Mouse (Mus musculus) heart, embryonic 15.5 days (tissue): ENCODE measurements around the gene Arap1. TPM values are rescaled to one million over a fixed set of nuclear protein-coding genes. Genes with fewer than 3 reads are reported as not detected.
A peak's percentile ranks its signal among the peaks of the same experiment; 100 is the strongest.

Experiments
- ATAC-seq: fragments of 200-750 bp; cut with Nextera tagmentation; replicated peaks from 2 replicates; pipeline ENCODE4 v1.8.0; 2017; ENCODE audit warnings: low read depth, moderate TSS enrichment; ENCODE audit not compliant: insufficient number of reproducible peaks, insufficient read depth, low FRiP score
- H3K27ac ChIP-seq: fragments of 300-500 bp; sonication (generic); 2 replicates; pipeline ENCODE4 v1.5.1; 2015; ENCODE audit warnings: mild to moderate bottlenecking, inconsistent platforms
- H3K27me3 ChIP-seq: fragments of 300-500 bp; sonication (generic); 2 replicates; pipeline ENCODE4 v1.6.1; 2015; ENCODE audit warnings: inconsistent platforms
- H3K36me3 ChIP-seq: fragments of 300-500 bp; sonication (generic); 2 replicates; pipeline ENCODE4 v1.6.1; 2015; ENCODE audit warnings: mild to moderate bottlenecking, inconsistent platforms
- H3K4me1 ChIP-seq: fragments of 300-500 bp; sonication (generic); replicated peaks from 2 replicates; pipeline ENCODE4 v1.6.1; 2015; ENCODE audit warnings: inconsistent platforms
- H3K4me2 ChIP-seq: fragments of 300-500 bp; sonication (generic); 2 replicates; pipeline ENCODE4 v1.6.1; 2015; ENCODE audit warnings: inconsistent platforms, mild to moderate bottlenecking, moderate library complexity
- H3K4me3 ChIP-seq: fragments of 300-500 bp; sonication (generic); 2 replicates; pipeline ENCODE4 v1.5.1; 2015; ENCODE audit warnings: mild to moderate bottlenecking, inconsistent platforms
- H3K9ac ChIP-seq: fragments of 300-500 bp; sonication (generic); 2 replicates; pipeline ENCODE4 v1.6.1; 2015; ENCODE audit warnings: mild to moderate bottlenecking, inconsistent platforms
- H3K9me3 ChIP-seq: fragments of 300-500 bp; sonication (generic); replicated peaks from 2 replicates; pipeline ENCODE4 v1.6.1; 2016; ENCODE audit warnings: inconsistent platforms
- WGBS: fragments of 180-500 bp; shearing (Covaris S2); methylation state at CpG from one replicate; pipeline ENCODE4 v1.1.7; 2015; ENCODE audit warnings: mixed read lengths; 5-methylcytosine and 5-hydroxymethylcytosine counted together
- polyA plus RNA-seq: library from polyadenylated mRNA; unstranded; fragments of >200 nt; fragmentation: Nextera tagmentation; extraction: Ambion mirVana; gene quantifications from 2 replicates; pipeline ENCODE4 v1.2.1, GENCODE M21; 2015

Arap1 gene
- polyA plus RNA-seq, 1 experiment from 2014 or later, result 23.5 TPM

DNA sequence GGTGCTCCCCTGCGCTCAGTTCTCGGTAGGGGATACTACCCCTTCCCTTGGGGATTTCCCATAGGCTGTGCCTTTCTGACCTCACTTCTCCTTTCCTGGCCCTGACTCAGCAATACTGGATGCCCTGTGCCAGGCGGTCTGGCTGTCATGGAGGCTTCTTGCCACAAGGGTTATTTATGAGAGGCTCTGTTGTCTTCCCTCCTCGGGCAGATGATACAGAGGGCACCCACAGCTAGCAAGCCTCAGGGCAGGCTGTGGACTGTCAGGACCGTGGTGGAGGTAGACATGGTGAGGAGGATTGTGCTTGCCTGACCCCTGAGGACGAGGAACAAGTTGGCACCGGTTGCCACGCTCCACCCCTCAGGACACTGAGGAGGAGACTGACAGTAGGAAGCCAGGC is 34.5 kb downstream of the Arap1 start:
- ATAC-seq, result no peak
- H3K27ac ChIP-seq, result no peak overlapping the region
- H3K4me1 ChIP-seq, result peaks cover 46% of the 10 kb centered on the region
- no peak overlapping the region for H3K4me3 ChIP-seq
- WGBS, result 76% methylated on average over 8 of the region's 8 CpGs
- no peaks in the 10 kb centered on the region for H3K27me3 ChIP-seq
- H3K36me3 ChIP-seq, result peaks cover 4% of the 10 kb centered on the region; the same call in 1 of the 2 replicates
- H3K9me3 ChIP-seq, result no peaks in the 10 kb centered on the region
- no peak overlapping the region for H3K4me2 ChIP-seq
- H3K9ac ChIP-seq, result no peak overlapping the region

DNA sequence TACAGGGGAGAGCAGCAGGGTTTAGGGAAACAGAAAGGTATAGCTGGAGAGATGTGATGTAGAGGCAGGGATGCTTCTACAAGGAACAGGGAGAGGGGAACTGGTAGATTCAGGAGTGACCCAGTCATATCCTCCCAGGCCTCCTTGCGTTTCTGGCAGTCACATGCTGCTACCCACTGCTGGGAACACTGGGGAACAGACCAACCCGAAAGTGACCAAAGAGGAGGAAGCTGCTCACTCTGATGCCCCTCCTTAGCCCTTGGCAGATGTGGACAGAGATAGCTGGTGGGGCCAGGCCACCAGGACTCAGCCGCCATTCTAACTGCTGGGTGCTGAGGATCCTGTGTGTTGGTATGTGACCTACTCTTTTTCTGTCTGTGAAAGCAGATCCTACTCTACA is 35.9 kb downstream of the Arap1 start:
- peaks cover 12% of the 10 kb centered on the region; the same call in 1 of the 2 replicates for H3K36me3 ChIP-seq
- H3K9ac ChIP-seq, result no peak overlapping the region
- no peaks in the 10 kb centered on the region for H3K27me3 ChIP-seq
- 70% methylated on average over 3 of the region's 3 CpGs for WGBS
- no peaks in the 10 kb centered on the region for H3K9me3 ChIP-seq
- H3K27ac ChIP-seq, result peak overlapping the region; percentile 53; the same call in 1 of the 2 replicates
- H3K4me1 ChIP-seq, result peaks cover 35% of the 10 kb centered on the region
- H3K4me3 ChIP-seq, result no peak overlapping the region
- ATAC-seq, result no peak
- no peak overlapping the region for H3K4me2 ChIP-seq

DNA sequence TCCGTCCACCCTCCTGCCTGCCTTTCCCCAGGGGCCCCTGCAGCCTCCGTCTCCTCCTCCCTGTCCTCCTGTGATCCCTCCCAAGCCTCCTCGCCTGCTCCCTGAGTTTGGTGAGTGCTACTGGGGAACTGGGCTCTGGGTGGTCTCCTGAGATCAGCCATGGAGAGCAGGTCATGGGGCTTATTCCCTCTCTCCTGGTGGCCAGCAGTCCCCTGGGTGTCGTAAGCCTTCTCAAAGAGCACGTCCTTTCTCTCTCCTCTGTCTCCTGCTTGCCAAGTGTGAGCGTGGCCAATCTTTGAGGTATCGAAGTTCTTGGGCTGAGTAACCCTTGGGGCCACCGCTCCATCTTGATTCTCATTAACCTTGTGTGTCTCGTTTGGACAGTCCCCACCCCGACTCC is 37.1 kb downstream of the Arap1 start:
- no peak overlapping the region for H3K9ac ChIP-seq
- H3K27me3 ChIP-seq, result no peaks in the 10 kb centered on the region
- WGBS, result 63% methylated on average over 10 of the region's 10 CpGs
- no peaks in the 10 kb centered on the region for H3K9me3 ChIP-seq
- no peak overlapping the region for H3K4me2 ChIP-seq
- H3K4me1 ChIP-seq, result peaks cover 32% of the 10 kb centered on the region
- H3K36me3 ChIP-seq, result peaks cover 13% of the 10 kb centered on the region; the same call in 1 of the 2 replicates
- no peak for ATAC-seq
- peak overlapping the region; percentile 44; the same call in 1 of the 2 replicates for H3K27ac ChIP-seq
- H3K4me3 ChIP-seq, result no peak overlapping the region

DNA sequence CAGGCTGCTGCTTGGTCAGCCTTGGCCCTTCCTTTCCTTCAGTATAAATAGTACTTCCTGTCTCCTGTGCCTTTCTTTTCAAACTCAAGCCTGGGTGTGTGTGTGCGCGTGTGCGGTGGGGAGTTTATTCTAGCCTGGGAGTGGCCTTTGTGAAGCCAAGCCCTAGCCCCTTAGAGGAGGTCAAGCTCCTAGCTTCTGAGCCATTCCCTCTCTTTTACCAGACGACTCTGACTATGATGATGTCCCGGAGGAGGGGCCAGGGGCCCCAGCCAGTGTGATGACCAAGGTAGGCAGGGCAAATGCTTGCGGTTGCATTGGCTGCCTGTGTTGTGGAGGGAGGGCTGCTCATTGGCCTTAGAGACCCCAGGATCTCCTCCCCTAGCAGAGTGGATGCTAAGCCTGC is 37.5 kb downstream of the Arap1 start:
- Histone ChIP-seq H3K4me2 (peak overlapping the region; percentile 8; the same call in 1 of the 2 replicates), H3K27me3 (no peaks in the 10 kb centered on the region), H3K4me3 (no peak overlapping the region), H3K9ac (no peak overlapping the region), H3K4me1 (peaks cover 35% of the 10 kb centered on the region), H3K36me3 (peaks cover 16% of the 10 kb centered on the region; the same call in 1 of the 2 replicates), H3K9me3 (no peaks in the 10 kb centered on the region), H3K27ac (peak overlapping the region; percentile 44)
- no peak; the same call in 1 of the 2 replicates for ATAC-seq
- 33% methylated on average over 6 of the region's 6 CpGs for WGBS

DNA sequence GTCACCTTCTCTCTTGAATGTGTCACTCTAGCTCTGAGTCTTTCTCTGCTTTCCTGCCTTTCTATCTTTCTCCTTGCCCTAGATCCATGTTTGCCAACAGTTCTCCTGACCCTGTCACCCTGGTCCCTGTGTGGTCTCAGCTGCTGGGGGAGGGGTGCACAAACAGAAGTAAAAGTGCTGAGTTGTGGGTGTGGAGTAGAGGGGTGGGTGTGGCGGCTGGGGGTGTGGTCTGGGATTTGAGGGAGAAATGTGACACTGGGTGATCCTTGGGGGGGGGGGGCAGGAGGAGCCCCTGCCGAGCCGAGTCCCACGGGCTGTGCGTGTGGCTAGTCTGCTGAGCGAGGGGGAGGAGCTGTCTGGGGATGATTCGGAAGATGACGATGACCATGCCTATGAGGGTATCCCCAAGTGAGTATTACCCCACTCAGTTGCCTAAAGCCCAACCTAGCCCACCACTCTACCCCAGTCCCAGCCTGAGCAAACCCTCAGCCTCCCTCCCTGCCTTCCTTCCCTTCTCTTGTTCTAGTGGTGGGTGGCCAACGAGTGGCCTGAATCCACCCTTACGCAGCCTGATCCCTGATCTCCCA is 38.1 kb downstream of the Arap1 start:
- WGBS, result 55% methylated on average over 10 of the region's 10 CpGs
- no peaks in the 10 kb centered on the region for H3K27me3 ChIP-seq
- H3K4me2 ChIP-seq, result peak overlapping the region; percentile 8; the same call in 1 of the 2 replicates
- ATAC-seq, result no peak
- peak overlapping the region; percentile 44; the same call in 1 of the 2 replicates for H3K27ac ChIP-seq
- H3K9me3 ChIP-seq, result no peaks in the 10 kb centered on the region
- H3K9ac ChIP-seq, result no peak overlapping the region
- peaks cover 16% of the 10 kb centered on the region; the same call in 1 of the 2 replicates for H3K36me3 ChIP-seq
- peaks cover 41% of the 10 kb centered on the region for H3K4me1 ChIP-seq
- H3K4me3 ChIP-seq, result no peak overlapping the region

DNA sequence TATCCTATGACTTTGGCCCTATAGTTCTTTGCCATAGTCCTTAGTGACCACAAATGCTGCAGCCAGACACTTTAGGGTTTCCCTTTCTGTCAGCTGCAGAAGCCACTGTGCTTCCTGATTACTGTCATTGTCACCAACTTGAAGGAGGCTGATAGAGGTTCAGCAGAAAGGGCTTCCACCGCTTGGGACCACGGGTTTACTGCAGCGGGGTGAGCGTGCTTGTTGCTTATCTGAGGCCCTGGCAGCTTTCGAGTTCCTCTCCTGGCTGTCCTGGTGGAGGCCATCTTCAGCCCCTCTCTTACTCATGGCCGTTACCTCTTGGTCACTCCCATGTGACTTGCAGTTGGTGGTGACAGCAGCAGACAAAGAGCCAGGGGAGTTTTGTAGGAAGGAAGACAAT is 41.4 kb downstream of the Arap1 start:
- no peaks in the 10 kb centered on the region for H3K9me3 ChIP-seq
- H3K4me2 ChIP-seq, result no peak overlapping the region
- ATAC-seq, result no peak
- no peaks in the 10 kb centered on the region for H3K27me3 ChIP-seq
- H3K9ac ChIP-seq, result no peak overlapping the region
- H3K27ac ChIP-seq, result no peak overlapping the region
- 38% methylated on average over 6 of the region's 6 CpGs for WGBS
- no peak overlapping the region for H3K4me3 ChIP-seq
- H3K4me1 ChIP-seq, result peaks cover 70% of the 10 kb centered on the region
- peaks cover 18% of the 10 kb centered on the region; the same call in 1 of the 2 replicates for H3K36me3 ChIP-seq

DNA sequence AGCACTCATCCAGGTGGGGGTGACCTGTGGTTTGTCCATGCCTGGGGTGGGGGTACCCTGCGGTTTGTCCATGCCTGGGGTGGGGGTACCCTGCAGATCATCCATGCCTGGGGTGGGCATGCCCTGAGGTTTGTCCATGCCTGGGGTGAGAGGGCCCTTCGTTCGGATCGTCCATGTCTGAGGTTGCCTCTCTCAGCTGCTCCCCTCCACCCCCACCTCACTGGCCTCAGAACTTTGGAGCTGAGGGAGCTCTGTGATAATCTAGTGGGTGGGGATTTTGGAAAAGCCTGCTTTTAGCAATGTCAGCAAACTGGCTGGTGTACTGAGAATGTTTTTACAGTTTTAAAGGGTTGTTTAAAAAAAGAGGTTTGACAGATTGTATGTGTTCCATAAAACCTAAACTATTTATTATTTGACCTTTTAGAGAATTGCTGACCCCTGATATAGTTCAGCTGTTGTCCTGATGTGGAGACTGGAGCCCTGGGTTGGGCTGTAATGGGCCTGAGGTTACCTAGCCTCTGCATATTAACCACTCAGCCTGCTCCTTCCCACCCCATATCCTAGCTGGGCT is 44.1 kb downstream of the Arap1 start:
- Histone ChIP-seq H3K4me3 (no peak overlapping the region), H3K27ac (peak overlapping the region; percentile 90), H3K27me3 (no peaks in the 10 kb centered on the region), H3K9ac (no peak overlapping the region), H3K4me1 (peaks cover 59% of the 10 kb centered on the region), H3K4me2 (no peak overlapping the region), H3K36me3 (peaks cover 19% of the 10 kb centered on the region; the same call in 1 of the 2 replicates), H3K9me3 (no peaks in the 10 kb centered on the region)
- ATAC-seq, result no peak
- WGBS, result 41% methylated on average over 4 of the region's 4 CpGs

DNA sequence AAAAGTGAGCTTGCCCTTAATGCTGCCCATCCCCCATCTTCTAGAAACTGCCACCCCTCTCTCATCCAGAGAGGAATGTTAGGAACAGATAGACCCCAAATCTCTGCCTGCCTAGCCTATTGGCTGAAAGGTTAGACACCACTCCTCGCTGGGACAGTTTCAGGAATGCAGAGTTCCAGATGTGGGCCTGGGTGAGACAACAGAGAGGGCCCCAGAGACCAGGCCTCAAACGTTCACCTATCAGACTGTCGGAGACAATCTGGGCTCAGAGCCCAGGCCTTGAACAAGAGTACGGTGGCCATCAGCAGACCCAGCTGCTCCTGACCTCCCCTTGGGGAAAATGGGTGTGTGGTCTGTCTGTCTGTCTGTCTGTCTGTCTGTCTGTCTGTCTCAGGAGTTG is 45.1 kb downstream of the Arap1 start:
- Histone ChIP-seq H3K4me2 (peak overlapping the region; percentile 57; the same call in 1 of the 2 replicates), H3K27ac (peak overlapping the region; percentile 90), H3K27me3 (no peaks in the 10 kb centered on the region), H3K9ac (no peak overlapping the region), H3K4me1 (peaks cover 59% of the 10 kb centered on the region), H3K4me3 (no peak overlapping the region), H3K9me3 (no peaks in the 10 kb centered on the region), H3K36me3 (peaks cover 21% of the 10 kb centered on the region)
- WGBS, result 18% methylated on average over 4 of the region's 4 CpGs
- no peak for ATAC-seq

DNA sequence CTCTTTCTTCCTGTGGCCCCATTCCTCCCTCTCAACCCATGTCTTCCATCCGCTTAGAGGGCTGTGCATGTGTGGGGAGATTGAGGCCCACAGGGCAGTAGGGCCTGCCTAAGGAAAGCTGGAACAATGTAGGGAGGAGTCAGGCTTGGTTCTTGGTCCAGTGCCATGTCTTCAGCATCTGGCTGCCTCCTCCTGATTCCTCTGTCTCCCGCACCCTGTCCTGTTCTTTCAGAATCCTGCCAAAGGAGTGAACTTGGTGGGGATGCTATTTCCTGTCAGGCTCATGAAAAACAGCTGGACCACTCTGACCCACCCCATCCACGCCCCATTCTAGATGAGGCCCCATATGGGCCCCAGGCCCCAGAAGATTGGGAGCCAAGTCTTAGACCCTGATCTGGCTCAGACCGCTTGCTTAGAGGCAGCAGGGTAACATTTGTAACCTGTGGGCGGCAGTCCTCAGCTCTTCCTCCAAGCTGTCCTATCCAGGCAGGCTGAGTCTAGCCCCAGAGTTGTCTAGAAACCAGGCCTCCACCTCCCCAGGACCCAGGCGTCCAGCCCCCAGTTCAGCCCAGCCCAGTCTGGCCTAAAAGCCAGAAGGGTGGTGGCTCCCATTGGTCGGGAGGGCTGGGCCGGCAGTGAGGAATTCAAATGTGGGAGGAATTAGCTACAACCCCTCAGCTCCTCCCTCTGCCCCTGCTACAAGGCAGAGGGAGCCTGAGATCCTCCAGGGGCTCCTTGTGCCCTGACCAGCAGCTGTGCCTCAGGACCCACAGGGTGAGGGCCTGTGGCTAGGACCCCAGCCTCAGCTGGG is 46.0 kb downstream of the Arap1 start:
- H3K9ac ChIP-seq, result peak overlapping the region; percentile 43; the same call in 1 of the 2 replicates
- peaks cover 59% of the 10 kb centered on the region for H3K4me1 ChIP-seq
- ATAC-seq, result peak; percentile 78
- H3K27me3 ChIP-seq, result no peaks in the 10 kb centered on the region
- 34% methylated on average over 8 of the region's 8 CpGs for WGBS
- peak overlapping the region; percentile 37 for H3K4me3 ChIP-seq
- H3K36me3 ChIP-seq, result peaks cover 28% of the 10 kb centered on the region
- no peaks in the 10 kb centered on the region for H3K9me3 ChIP-seq
- peak overlapping the region; percentile 90 for H3K27ac ChIP-seq
- H3K4me2 ChIP-seq, result peak overlapping the region; percentile 57

DNA sequence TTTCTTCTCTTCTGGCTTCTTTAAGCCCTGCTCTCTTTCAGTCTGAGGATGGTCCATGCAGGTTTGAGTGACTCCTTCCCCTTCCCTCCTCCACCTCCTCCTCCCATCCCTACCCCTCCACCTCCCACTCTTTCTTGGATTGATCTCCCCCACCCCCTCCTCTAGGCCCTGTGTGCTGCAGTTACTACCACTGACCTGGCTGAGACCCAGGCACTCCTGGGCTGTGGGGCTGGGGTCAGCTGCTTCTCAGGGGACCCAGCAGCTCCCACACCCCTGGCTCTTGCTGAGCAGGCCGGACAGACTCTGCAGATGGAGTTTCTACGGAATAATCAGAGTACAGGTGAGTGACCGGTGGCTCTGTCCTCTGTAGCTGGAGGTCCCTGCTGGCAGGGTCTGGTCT is 46.7 kb downstream of the Arap1 start:
- Histone ChIP-seq H3K27me3 (no peaks in the 10 kb centered on the region), H3K27ac (peak overlapping the region; percentile 90), H3K9me3 (no peaks in the 10 kb centered on the region), H3K9ac (peak overlapping the region; percentile 43; the same call in 1 of the 2 replicates), H3K4me1 (peaks cover 53% of the 10 kb centered on the region), H3K36me3 (peaks cover 34% of the 10 kb centered on the region), H3K4me2 (peak overlapping the region; percentile 57), H3K4me3 (peak overlapping the region; percentile 37)
- ATAC-seq, result no peak
- 65% methylated on average over 3 of the region's 3 CpGs for WGBS

DNA sequence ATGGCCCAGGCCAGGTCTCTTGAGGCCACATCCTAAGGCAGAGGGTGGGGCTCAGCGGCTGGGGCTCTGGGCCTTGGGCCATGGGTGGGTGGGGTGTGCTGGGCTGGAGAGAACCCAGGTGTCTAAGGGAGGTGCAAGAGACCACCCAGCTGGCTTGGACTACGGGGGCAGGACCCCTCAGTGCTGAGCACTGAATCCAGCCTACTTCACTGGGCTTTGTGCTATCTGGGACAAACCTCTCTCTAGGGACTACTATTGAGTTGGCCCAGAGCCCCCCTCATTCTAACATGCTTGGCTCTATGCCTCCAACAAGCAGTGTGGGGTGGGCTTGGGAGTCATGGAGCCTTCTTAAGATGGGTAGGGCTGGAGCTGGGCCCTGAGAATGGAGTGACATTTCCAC is 47.6 kb downstream of the Arap1 start:
- H3K36me3 ChIP-seq, result peaks cover 35% of the 10 kb centered on the region
- no peaks in the 10 kb centered on the region for H3K9me3 ChIP-seq
- H3K4me1 ChIP-seq, result peaks cover 46% of the 10 kb centered on the region
- H3K4me2 ChIP-seq, result peak overlapping the region; percentile 57
- H3K27ac ChIP-seq, result no peak overlapping the region
- WGBS, result 70% methylated on average over 2 of the region's 2 CpGs
- no peaks in the 10 kb centered on the region for H3K27me3 ChIP-seq
- peak overlapping the region; percentile 37 for H3K4me3 ChIP-seq
- no peak overlapping the region for H3K9ac ChIP-seq
- ATAC-seq, result no peak
